Mouse (Mus musculus): ENCODE results near the gene Cyp11a1. TPM values are rescaled to one million over a fixed set of nuclear protein-coding genes. Genes with fewer than 3 reads are reported as not detected.

The Cyp11a1 gene
- total and polyA plus RNA-seq, 3 experiments: not detected

DNA sequence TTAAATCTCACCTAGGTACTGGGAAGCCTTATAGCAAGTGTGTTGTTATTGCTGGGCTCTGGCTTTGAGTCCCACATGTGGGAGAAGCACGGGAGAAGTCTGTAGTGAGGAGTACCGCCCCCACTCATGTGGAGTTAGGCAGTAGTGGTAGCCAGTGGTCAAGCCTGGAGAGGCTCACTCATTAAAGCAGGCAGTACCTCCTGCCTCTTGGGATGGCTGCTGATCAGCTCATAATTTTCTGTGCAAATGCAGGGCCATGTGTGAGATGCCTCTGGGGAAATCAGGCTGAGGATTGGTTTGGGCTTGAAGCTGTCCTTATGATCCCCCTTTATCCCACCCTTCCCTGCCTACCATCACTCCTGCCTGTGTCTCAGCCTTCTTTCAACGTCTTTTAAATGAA is 68.3 kb downstream of the Cyp11a1 start:
- H3K27ac ChIP-seq (ENCODE audit: control insufficient read depth, low read depth, low read length): no peak overlapping the region
- no peaks in the 10 kb centered on the region for H3K4me1 ChIP-seq (ENCODE audit: control insufficient read depth in 1 of 2, insufficient read depth in 2 of 2, low read length in 2 of 2)
- no peaks in the 10 kb centered on the region for H3K9me3 ChIP-seq (replicated peaks; ENCODE audit: insufficient read depth, low read length)
- TF ChIP-seq ZNF384 (IDR thresholded peaks at IDR 0.05; ENCODE audit: low read depth, low read length) (no peak), UBTF (IDR thresholded peaks at IDR 0.05; ENCODE audit: borderline replicate concordance, insufficient read depth, low read depth, low read length) (no peak)
- peaks cover 4 to 14% of the 10 kb centered on the region in 2 experiments for H3K27me3 ChIP-seq (ENCODE audit: control insufficient read depth in 1 of 2, insufficient read depth in 2 of 2, low read length in 2 of 2)
- DNase-seq (ENCODE audit: low read depth, low spot score): no peak
- H3K79me2 ChIP-seq (ENCODE audit: control insufficient read depth, insufficient read depth, low read length, poor library complexity): no peaks in the 10 kb centered on the region
- no peaks in the 10 kb centered on the region for H3K36me3 ChIP-seq (ENCODE audit: control insufficient read depth in 1 of 2, insufficient read depth in 2 of 2, low read length in 2 of 2)
- no peak overlapping the region for H3K4me3 ChIP-seq (ENCODE audit: control insufficient read depth in 1 of 2, insufficient read depth in 1 of 2, low read depth in 2 of 2, low read length in 2 of 2)
- no peak overlapping the region for H3K9ac ChIP-seq (ENCODE audit: control insufficient read depth, low read depth, low read length, poor library complexity, severe bottlenecking)

Other genes starting within 250 kb of the Cyp11a1 start
- gene Clk3, start 240.6 kb upstream of the Cyp11a1 start, total RNA-seq (2012; rRNA removed): 28.8 and 31.2 TPM in 2 replicates
- gene Clk3, start 240.6 kb upstream of the Cyp11a1 start, polyA plus RNA-seq (2012; ENCODE audit: insufficient read depth in 1 of 2, insufficient read length in 2 of 2, low read depth in 1 of 2, low replicate concordance in 2 of 2, missing spikeins in 1 of 2): 10 to 100 TPM in 1 of 2 experiments, not detected in 1; 65.6 TPM
- gene Arid3b, start 169.6 kb upstream of the Cyp11a1 start, total RNA-seq (2012; rRNA removed): 2.1 and 2.3 TPM in 2 replicates
- gene Arid3b, start 169.6 kb upstream of the Cyp11a1 start, polyA plus RNA-seq (2012; ENCODE audit: insufficient read depth in 1 of 2, insufficient read length in 2 of 2, low read depth in 1 of 2, low replicate concordance in 2 of 2, missing spikeins in 1 of 2): 1 to 10 TPM in 1 of 2 experiments, not detected in 1; 7.4 TPM
- 22.7 and 23.7 TPM in 2 replicates for gene Ubl7, start 95.4 kb upstream of the Cyp11a1 start, total RNA-seq (2012; rRNA removed)
- 10 to 100 TPM in 1 of 2 experiments, not detected in 1; 89.6 TPM for gene Ubl7, start 95.4 kb upstream of the Cyp11a1 start, polyA plus RNA-seq (2012; ENCODE audit: insufficient read depth in 1 of 2, insufficient read length in 2 of 2, low read depth in 1 of 2, low replicate concordance in 2 of 2, missing spikeins in 1 of 2)
- not detected in 2 replicates for gene Sema7a, start 66.3 kb upstream of the Cyp11a1 start, total RNA-seq (2012; rRNA removed)
- under 1 TPM in 1 of 2 experiments, not detected in 1; 0.03 TPM for gene Sema7a, start 66.3 kb upstream of the Cyp11a1 start, polyA plus RNA-seq (2012; ENCODE audit: insufficient read depth in 1 of 2, insufficient read length in 2 of 2, low read depth in 1 of 2, low replicate concordance in 2 of 2, missing spikeins in 1 of 2)
- not detected in 2 replicates for gene Stra6, start 57.4 kb downstream of the Cyp11a1 start, total RNA-seq (2012; rRNA removed)
- gene Stra6, start 57.4 kb downstream of the Cyp11a1 start, polyA plus RNA-seq (2012; ENCODE audit: insufficient read depth in 1 of 2, insufficient read length in 2 of 2, low read depth in 1 of 2, low replicate concordance in 2 of 2, missing spikeins in 1 of 2): not detected
- not detected in 2 replicates for gene Ccdc33, start 112.4 kb downstream of the Cyp11a1 start, total RNA-seq (2012; rRNA removed)
- gene Ccdc33, start 112.4 kb downstream of the Cyp11a1 start, polyA plus RNA-seq (2012; ENCODE audit: insufficient read depth in 1 of 2, insufficient read length in 2 of 2, low read depth in 1 of 2, low replicate concordance in 2 of 2, missing spikeins in 1 of 2): not detected
- not detected in 2 replicates for gene Islr, start 197.9 kb downstream of the Cyp11a1 start, total RNA-seq (2012; rRNA removed)
- not detected for gene Islr, start 197.9 kb downstream of the Cyp11a1 start, polyA plus RNA-seq (2012; ENCODE audit: insufficient read depth in 1 of 2, insufficient read length in 2 of 2, low read depth in 1 of 2, low replicate concordance in 2 of 2, missing spikeins in 1 of 2)
- 0.15 TPM in 1 of 2 replicates, not detected in the other for gene Islr2, start 197.9 kb downstream of the Cyp11a1 start, total RNA-seq (2012; rRNA removed)
- gene Islr2, start 197.9 kb downstream of the Cyp11a1 start, polyA plus RNA-seq (2012; ENCODE audit: insufficient read depth in 1 of 2, insufficient read length in 2 of 2, low read depth in 1 of 2, low replicate concordance in 2 of 2, missing spikeins in 1 of 2): under 1 TPM in 1 of 2 experiments, not detected in 1; 0.17 TPM
- 19.3 and 25.2 TPM in 2 replicates for gene Pml, start 243.4 kb downstream of the Cyp11a1 start, total RNA-seq (2012; rRNA removed)
- 10 to 100 TPM in 1 of 2 experiments, not detected in 1; 56.6 TPM for gene Pml, start 243.4 kb downstream of the Cyp11a1 start, polyA plus RNA-seq (2012; ENCODE audit: insufficient read depth in 1 of 2, insufficient read length in 2 of 2, low read depth in 1 of 2, low replicate concordance in 2 of 2, missing spikeins in 1 of 2)
- 5.9 and 6.4 TPM in 2 replicates for gene Stoml1, start 246.8 kb downstream of the Cyp11a1 start, total RNA-seq (2012; rRNA removed)
- gene Stoml1, start 246.8 kb downstream of the Cyp11a1 start, polyA plus RNA-seq (2012; ENCODE audit: insufficient read depth in 1 of 2, insufficient read length in 2 of 2, low read depth in 1 of 2, low replicate concordance in 2 of 2, missing spikeins in 1 of 2): 1 to 10 TPM in 1 of 2 experiments, not detected in 1; 8.7 TPM

Measured in MEL (cell line).